Mouse (Mus musculus) neural tube, embryonic 14.5 days (tissue): ENCODE data around the gene Ipcef1. TPM values are rescaled to one million over a fixed set of nuclear protein-coding genes. Genes with fewer than 3 reads are reported as not detected.

Experiments
- ATAC-seq: fragments of 200-750 bp; cut with Nextera tagmentation; 2 replicates; pipeline ENCODE4 v1.8.0; 2017; ENCODE audit warnings: low read depth, mild to moderate bottlenecking, moderate TSS enrichment, moderate library complexity
- H3K27ac ChIP-seq: fragments of 300-500 bp; sonication (generic); 2 replicates; pipeline ENCODE4 v1.5.1; 2014; ENCODE audit warnings: low read depth, mild to moderate bottlenecking, control low read depth, low read length, moderate library complexity, mixed read lengths
- H3K27me3 ChIP-seq: fragments of 300-500 bp; sonication (generic); 2 replicates; pipeline ENCODE4 v1.6.1; 2014; ENCODE audit warnings: low read length; ENCODE audit not compliant: control insufficient read depth, insufficient read depth
- H3K36me3 ChIP-seq: fragments of 300-500 bp; sonication (generic); 2 replicates; pipeline ENCODE4 v1.6.1; 2014; ENCODE audit warnings: low read length, mixed read lengths; ENCODE audit not compliant: control insufficient read depth, insufficient read depth
- H3K4me1 ChIP-seq: fragments of 300-500 bp; sonication (generic); 2 replicates; pipeline ENCODE4 v1.6.1; 2014; ENCODE audit warnings: low read length; ENCODE audit not compliant: control insufficient read depth, insufficient read depth
- H3K4me2 ChIP-seq: fragments of 300-500 bp; sonication (generic); 2 replicates; pipeline ENCODE4 v1.6.1; 2014; ENCODE audit warnings: mild to moderate bottlenecking, low read depth, low read length, control low read depth
- H3K4me3 ChIP-seq: fragments of 300-500 bp; sonication (generic); 2 replicates; pipeline ENCODE4 v1.5.1; 2014; ENCODE audit warnings: low read depth, low read length, control low read depth, mixed read lengths
- H3K9ac ChIP-seq: fragments of 300-500 bp; sonication (generic); replicated peaks from 2 replicates; pipeline ENCODE4 v1.6.1; 2014; ENCODE audit warnings: low read depth, mild to moderate bottlenecking, control low read depth, low read length, mixed read lengths
- H3K9me3 ChIP-seq: fragments of 300-500 bp; sonication (generic); 2 replicates; pipeline ENCODE4 v1.6.1; 2016; ENCODE audit warnings: low read length; ENCODE audit not compliant: control insufficient read depth
- WGBS: fragments of 180-500 bp; shearing (Covaris S2); extraction: QIAGEN DNeasy Blood & Tissue Kit; methylation state at CpG from one replicate; pipeline ENCODE4 v1.1.7; 2014; 5-methylcytosine and 5-hydroxymethylcytosine counted together
- polyA plus RNA-seq: library from polyadenylated mRNA; unstranded; fragments of >200 nt; fragmentation: Nextera tagmentation; extraction: Ambion mirVana; gene quantifications from 2 replicates; pipeline ENCODE4 v1.2.1, GENCODE M21; 2014

The Ipcef1 gene
- polyA plus RNA-seq, result 3.3 and 5.4 TPM in 2 replicates

GRCm38 (mm10) chr10:7052315-7053017, at the start of gene Ipcef1:
Ipcef1 (minus strand) TSS chr10:7052478.
- Histone ChIP-seq H3K36me3 (no peaks in the 10 kb centered on the region), H3K4me3 (no peak within 1 kb of the TSS), H3K9me3 (no peaks in the 10 kb centered on the region), H3K4me1 (0 out of 2 replicates have a peak, but pooled peaks cover 5% of the 10 kb centered on the region), H3K4me2 (peak within 1 kb of the TSS; percentile 9; the same call in 1 of the 2 replicates), H3K9ac (no peak within 1 kb of the TSS), H3K27me3 (no peaks in the 10 kb centered on the region), H3K27ac (no peak within 1 kb of the TSS)
- WGBS, result 14% methylated on average over 12 of the region's 12 CpGs
- no peak for ATAC-seq

GRCm38 (mm10) chr10:7077971-7078370, 25.7 kb upstream of the Ipcef1 start:
- Histone ChIP-seq H3K9me3 (no peaks in the 10 kb centered on the region), H3K27me3 (no peaks in the 10 kb centered on the region), H3K4me1 (no peaks in the 10 kb centered on the region), H3K36me3 (no peaks in the 10 kb centered on the region), H3K4me3 (no peak overlapping the region), H3K27ac (no peak overlapping the region), H3K4me2 (no peak overlapping the region), H3K9ac (no peak overlapping the region)
- ATAC-seq, result no peak
- WGBS, result 92% methylated on average over 1 of the region's 1 CpGs

- Histone ChIP-seq H3K36me3 (no peaks in the 10 kb centered on the region), H3K27ac (no peak overlapping the region), H3K4me2 (no peak overlapping the region), H3K9me3 (no peaks in the 10 kb centered on the region), H3K4me1 (no peaks in the 10 kb centered on the region), H3K4me3 (no peak overlapping the region), H3K9ac (no peak overlapping the region), H3K27me3 (no peaks in the 10 kb centered on the region)
- no peak for ATAC-seq
- 78% methylated on average over 7 of the region's 7 CpGs for WGBS
Measured at GRCm38 (mm10) chr10:7077389-7077808, 25.1 kb upstream of the Ipcef1 start.

GRCm38 (mm10) chr10:7076662-7077211, 24.5 kb upstream of the Ipcef1 start:
- Histone ChIP-seq H3K36me3 (no peaks in the 10 kb centered on the region), H3K27me3 (no peaks in the 10 kb centered on the region), H3K4me1 (no peaks in the 10 kb centered on the region), H3K9ac (no peak overlapping the region), H3K27ac (no peak overlapping the region), H3K9me3 (no peaks in the 10 kb centered on the region), H3K4me2 (no peak overlapping the region; the same call in 1 of the 2 replicates), H3K4me3 (no peak overlapping the region)
- WGBS, result 67% methylated on average over 7 of the region's 8 CpGs
- peak; percentile 36 for ATAC-seq

- Histone ChIP-seq H3K36me3 (no peaks in the 10 kb centered on the region), H3K4me2 (no peak overlapping the region; the same call in 1 of the 2 replicates), H3K4me3 (no peak overlapping the region), H3K27ac (no peak overlapping the region), H3K9me3 (no peaks in the 10 kb centered on the region), H3K9ac (no peak overlapping the region), H3K4me1 (no peaks in the 10 kb centered on the region), H3K27me3 (no peaks in the 10 kb centered on the region)
- WGBS, result 17% methylated on average over 8 of the region's 8 CpGs
- peak; percentile 92 for ATAC-seq
Measured at GRCm38 (mm10) chr10:7076201-7076600, 23.9 kb upstream of the Ipcef1 start.

- 93% methylated on average over 2 of the region's 2 CpGs for WGBS
- no peak for ATAC-seq
- Histone ChIP-seq H3K9me3 (no peaks in the 10 kb centered on the region), H3K27ac (no peak overlapping the region), H3K9ac (no peak overlapping the region), H3K27me3 (no peaks in the 10 kb centered on the region), H3K4me1 (no peaks in the 10 kb centered on the region), H3K36me3 (no peaks in the 10 kb centered on the region), H3K4me3 (no peak overlapping the region), H3K4me2 (no peak overlapping the region)
Measured at GRCm38 (mm10) chr10:7075661-7076060, 23.4 kb upstream of the Ipcef1 start.

- H3K4me3 ChIP-seq, result no peak overlapping the region
- WGBS, result 85% methylated on average over 2 of the region's 2 CpGs
Measured at GRCm38 (mm10) chr10:7074231-7074630, 22.0 kb upstream of the Ipcef1 start.

GRCm38 (mm10) chr10:7070924-7071323, 18.6 kb upstream of the Ipcef1 start:
- Histone ChIP-seq H3K4me2 (no peak overlapping the region), H3K4me1 (no peaks in the 10 kb centered on the region), H3K27ac (no peak overlapping the region), H3K36me3 (no peaks in the 10 kb centered on the region), H3K4me3 (no peak overlapping the region), H3K9ac (no peak overlapping the region), H3K9me3 (no peaks in the 10 kb centered on the region), H3K27me3 (no peaks in the 10 kb centered on the region)
- 79% methylated on average over 5 of the region's 5 CpGs for WGBS
- peak; percentile 69; the same call in 1 of the 2 replicates for ATAC-seq

More at GRCm38 (mm10) chr10:7074231-7074630, 22.0 kb upstream of the Ipcef1 start:
- H3K27me3 ChIP-seq, result no peaks in the 10 kb centered on the region
- no peak overlapping the region for H3K4me2 ChIP-seq
- H3K9me3 ChIP-seq, result no peaks in the 10 kb centered on the region
- no peak for ATAC-seq
- no peak overlapping the region for H3K27ac ChIP-seq
- H3K36me3 ChIP-seq, result no peaks in the 10 kb centered on the region
- no peaks in the 10 kb centered on the region for H3K4me1 ChIP-seq
- H3K9ac ChIP-seq, result no peak overlapping the region

- H3K36me3 ChIP-seq, result no peaks in the 10 kb centered on the region
- peak; percentile 78; the same call in 1 of the 2 replicates for ATAC-seq
- no peak overlapping the region for H3K9ac ChIP-seq
- H3K4me3 ChIP-seq, result no peak overlapping the region
- H3K27me3 ChIP-seq, result no peaks in the 10 kb centered on the region
- no peak overlapping the region for H3K4me2 ChIP-seq
- 58% methylated on average over 8 of the region's 8 CpGs for WGBS
- H3K27ac ChIP-seq, result no peak overlapping the region
- H3K4me1 ChIP-seq, result no peaks in the 10 kb centered on the region
- no peaks in the 10 kb centered on the region for H3K9me3 ChIP-seq
Measured at GRCm38 (mm10) chr10:7070100-7070835, 18.0 kb upstream of the Ipcef1 start.
